Mouse (Mus musculus) embryonic facial prominence, embryonic 11.5 days (tissue): ENCODE results near the gene Xirp1. TPM values are rescaled to one million over a fixed set of nuclear protein-coding genes. Genes with fewer than 3 reads are reported as not detected.

ENCODE experiments used
- ATAC-seq: fragments of 200-750 bp; cut with Nextera tagmentation; replicated peaks from 2 replicates; pipeline ENCODE4 v1.8.0; 2017; ENCODE audit warnings: low read depth; ENCODE audit not compliant: insufficient number of reproducible peaks, low FRiP score, low TSS enrichment
- DNase-seq: peaks from one replicate; pipeline ENCODE4 v3.0.0-alpha.2; 2015; ENCODE audit warnings: low spot score
- H3K27ac ChIP-seq: fragments of 300-500 bp; sonication (generic); replicated peaks from 2 replicates; pipeline ENCODE4 v1.5.1; 2014; ENCODE audit warnings: mild to moderate bottlenecking, low read depth, low read length, control low read depth
- H3K27me3 ChIP-seq: fragments of 300-500 bp; sonication (generic); 2 replicates; pipeline ENCODE4 v1.6.1; 2014; ENCODE audit warnings: mild to moderate bottlenecking, low read length, moderate library complexity, mixed read lengths; ENCODE audit not compliant: control insufficient read depth, insufficient read depth
- H3K36me3 ChIP-seq: fragments of 300-500 bp; sonication (generic); replicated peaks from 2 replicates; pipeline ENCODE4 v1.6.1; 2014; ENCODE audit warnings: low read depth, mild to moderate bottlenecking, low read length, moderate library complexity, mixed read lengths; ENCODE audit not compliant: control insufficient read depth, insufficient read depth
- H3K4me1 ChIP-seq: fragments of 300-500 bp; sonication (generic); 2 replicates; pipeline ENCODE4 v1.6.1; 2014; ENCODE audit warnings: low read length, mixed read lengths; ENCODE audit not compliant: control insufficient read depth, insufficient read depth
- H3K4me2 ChIP-seq: fragments of 300-500 bp; sonication (generic); 2 replicates; pipeline ENCODE4 v1.6.1; 2014; ENCODE audit warnings: low read depth, mild to moderate bottlenecking, control low read depth, low read length, moderate library complexity
- H3K4me3 ChIP-seq: fragments of 300-500 bp; sonication (generic); 2 replicates; pipeline ENCODE4 v1.5.1; 2014; ENCODE audit warnings: low read depth, low read length, control low read depth
- H3K9ac ChIP-seq: fragments of 300-500 bp; sonication (generic); replicated peaks from 2 replicates; pipeline ENCODE4 v1.6.1; 2014; ENCODE audit warnings: mild to moderate bottlenecking, control low read depth, low read length
- H3K9me3 ChIP-seq: fragments of 300-500 bp; sonication (generic); replicated peaks from 2 replicates; pipeline ENCODE4 v1.6.1; 2016; ENCODE audit warnings: mild to moderate bottlenecking, low read length, inconsistent platforms, mixed read lengths; ENCODE audit not compliant: control insufficient read depth
- WGBS: fragments of 180-500 bp; shearing (Covaris S2); extraction: QIAGEN DNeasy Blood & Tissue Kit; methylation state at CpG from one replicate; pipeline ENCODE4 v1.1.7; 2014; 5-methylcytosine and 5-hydroxymethylcytosine counted together
- polyA plus RNA-seq: library from polyadenylated mRNA; unstranded; fragments of >200 nt; fragmentation: Nextera tagmentation; extraction: Ambion mirVana; gene quantifications from 2 replicates; pipeline ENCODE4 v1.2.1, GENCODE M21; 2014

Gene Xirp1
- polyA plus RNA-seq, 1 experiment from 2014 or later: 0.13 TPM

- H3K4me3 ChIP-seq: no peak overlapping the region
- no peak overlapping the region for H3K4me2 ChIP-seq
- 85% methylated on average over 1 of the region's 1 CpGs for WGBS
- no peak for DNase-seq
- H3K4me1 ChIP-seq: no peaks in the 10 kb centered on the region
- H3K27ac ChIP-seq: no peak overlapping the region
- H3K9me3 ChIP-seq: no peaks in the 10 kb centered on the region
- no peaks in the 10 kb centered on the region for H3K36me3 ChIP-seq
- no peak for ATAC-seq
- H3K9ac ChIP-seq: no peak overlapping the region
- H3K27me3 ChIP-seq: no peaks in the 10 kb centered on the region
Measured at GRCm38 (mm10) chr9:120007833-120008232, 15.6 kb downstream of the Xirp1 start.

DNA sequence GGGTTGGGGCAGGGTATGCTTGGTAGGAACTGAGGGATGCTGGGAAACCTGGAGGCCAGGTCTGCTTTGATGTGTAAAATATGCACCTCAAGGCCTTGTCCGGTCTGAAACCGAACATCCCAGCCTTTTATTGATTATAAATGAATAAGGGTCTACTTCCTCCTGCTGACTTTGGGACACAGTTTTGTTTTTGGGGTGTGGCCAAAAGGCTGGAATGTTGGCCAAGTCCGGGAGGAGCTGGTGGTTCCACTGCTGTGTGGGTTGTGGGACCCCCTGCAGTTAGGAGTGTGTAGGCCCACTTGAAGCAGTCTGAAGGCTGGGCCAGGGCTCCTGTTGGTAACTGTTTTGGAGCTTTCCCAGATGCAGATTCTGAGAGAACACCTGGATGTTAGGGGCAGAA lies 17.5 kb downstream of the Xirp1 start:
- H3K27ac ChIP-seq: no peak overlapping the region
- no peaks in the 10 kb centered on the region for H3K36me3 ChIP-seq
- H3K4me2 ChIP-seq: no peak overlapping the region
- H3K27me3 ChIP-seq: no peaks in the 10 kb centered on the region
- no peak overlapping the region for H3K4me3 ChIP-seq
- peaks cover 3% of the 10 kb centered on the region; the same call in 1 of the 2 replicates for H3K4me1 ChIP-seq
- ATAC-seq (no peak), DNase-seq (no peak)
- H3K9ac ChIP-seq: no peak overlapping the region
- 77% methylated on average over 3 of the region's 3 CpGs for WGBS
- no peaks in the 10 kb centered on the region for H3K9me3 ChIP-seq

DNA sequence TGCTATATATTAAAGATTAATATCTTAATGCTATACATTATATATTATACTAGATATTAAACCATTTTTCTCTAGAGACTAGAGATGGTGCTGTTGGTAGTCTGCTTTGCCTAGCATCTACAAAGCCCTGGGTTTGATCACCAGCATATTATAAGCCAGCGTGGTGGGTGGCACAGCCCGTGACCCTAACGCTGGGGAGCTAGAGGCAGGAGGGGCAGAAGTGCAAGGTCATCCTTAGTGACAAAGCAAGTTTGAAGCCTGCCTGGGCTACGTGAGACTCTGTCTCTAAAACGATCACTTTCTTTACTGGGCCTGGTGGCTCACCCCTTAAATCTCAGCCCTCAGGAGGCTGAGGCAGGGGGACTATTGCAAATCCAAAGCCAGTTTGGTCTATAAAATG lies 20.5 kb downstream of the Xirp1 start:
- DNase-seq (no peak), ATAC-seq (no peak)
- Histone ChIP-seq H3K27ac (no peak overlapping the region), H3K36me3 (no peaks in the 10 kb centered on the region), H3K4me2 (no peak overlapping the region), H3K4me3 (no peak overlapping the region), H3K9me3 (no peaks in the 10 kb centered on the region), H3K27me3 (no peaks in the 10 kb centered on the region), H3K4me1 (peaks cover 3% of the 10 kb centered on the region; the same call in 1 of the 2 replicates), H3K9ac (no peak overlapping the region)
- 80% methylated on average over 5 of the region's 5 CpGs for WGBS

GRCm38 (mm10) chr9:120001945-120002725 lies 21.3 kb downstream of the Xirp1 start:
- Histone ChIP-seq H3K4me3 (peak overlapping the region; percentile 30), H3K4me1 (peaks cover 3% of the 10 kb centered on the region; the same call in 1 of the 2 replicates), H3K9me3 (no peaks in the 10 kb centered on the region), H3K36me3 (no peaks in the 10 kb centered on the region), H3K27me3 (no peaks in the 10 kb centered on the region), H3K27ac (peak overlapping the region; percentile 35; the same call in 1 of the 2 replicates), H3K4me2 (peak overlapping the region; percentile 58), H3K9ac (peak overlapping the region; percentile 55)
- peak; percentile 94 for DNase-seq
- peak; percentile 83 for ATAC-seq
- WGBS: 9% methylated on average over 31 of the region's 31 CpGs

DNA sequence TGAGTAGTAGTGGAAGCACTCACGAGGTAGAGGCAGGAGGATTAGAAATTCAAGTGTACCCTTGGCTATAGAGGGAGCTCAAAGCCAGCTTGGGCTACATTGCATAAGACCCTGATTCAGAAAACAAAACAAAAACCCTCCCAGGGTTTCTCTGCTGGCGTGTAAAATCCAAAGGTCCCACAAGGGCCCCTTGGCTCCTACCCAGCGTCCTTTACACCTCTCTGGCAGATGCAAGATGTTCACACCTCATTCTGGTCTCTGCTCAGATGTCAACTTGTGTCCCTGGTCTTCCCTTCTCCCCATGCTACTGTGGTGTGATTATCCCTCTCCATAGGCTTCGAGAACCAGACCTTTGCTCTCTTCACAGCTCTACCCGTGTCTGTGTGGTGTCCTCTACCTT lies 22.6 kb downstream of the Xirp1 start:
- H3K4me2 ChIP-seq: no peak overlapping the region
- H3K27ac ChIP-seq: no peak overlapping the region
- H3K4me1 ChIP-seq: peaks cover 3% of the 10 kb centered on the region; the same call in 1 of the 2 replicates
- DNase-seq (no peak), ATAC-seq (no peak)
- H3K4me3 ChIP-seq: no peak overlapping the region
- H3K27me3 ChIP-seq: no peaks in the 10 kb centered on the region
- 75% methylated on average over 5 of the region's 5 CpGs for WGBS
- no peak overlapping the region for H3K9ac ChIP-seq
- H3K9me3 ChIP-seq: no peaks in the 10 kb centered on the region
- H3K36me3 ChIP-seq: no peaks in the 10 kb centered on the region

DNA sequence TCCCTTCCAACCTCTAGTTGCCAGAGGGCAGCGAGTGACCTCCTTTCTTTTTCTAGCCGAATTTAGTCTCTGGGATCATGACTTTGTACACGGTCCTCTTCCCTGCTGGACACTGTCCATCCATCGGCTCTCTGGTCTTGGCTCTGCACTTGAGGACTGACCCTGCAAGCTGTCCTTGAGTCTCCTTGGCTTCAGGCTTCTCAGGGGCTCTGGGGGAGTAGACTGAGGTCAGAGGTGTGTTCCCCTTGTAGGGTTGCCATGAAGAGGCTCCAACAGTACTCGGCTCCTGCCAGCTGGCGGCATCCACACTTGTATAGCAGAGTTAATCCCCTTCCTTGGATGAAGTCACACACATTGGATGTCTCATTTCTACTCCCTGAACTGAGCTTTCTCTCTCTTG lies 23.8 kb downstream of the Xirp1 start:
- DNase-seq: no peak
- 74% methylated on average over 6 of the region's 6 CpGs for WGBS
- no peak overlapping the region for H3K4me3 ChIP-seq

GRCm38 (mm10) chr9:119998776-119999175 lies 24.6 kb downstream of the Xirp1 start:
- Histone ChIP-seq H3K27me3 (no peaks in the 10 kb centered on the region), H3K9ac (no peak overlapping the region), H3K27ac (no peak overlapping the region), H3K4me3 (no peak overlapping the region), H3K9me3 (no peaks in the 10 kb centered on the region), H3K4me2 (no peak overlapping the region), H3K4me1 (peaks cover 3% of the 10 kb centered on the region; the same call in 1 of the 2 replicates), H3K36me3 (no peaks in the 10 kb centered on the region)
- 81% methylated on average over 1 of the region's 1 CpGs for WGBS
- DNase-seq (no peak), ATAC-seq (no peak)

More for the DNA sequence above, 23.8 kb downstream of the Xirp1 start:
- no peak for ATAC-seq
- Histone ChIP-seq H3K36me3 (no peaks in the 10 kb centered on the region), H3K9ac (no peak overlapping the region), H3K4me1 (peaks cover 3% of the 10 kb centered on the region; the same call in 1 of the 2 replicates), H3K27ac (no peak overlapping the region), H3K27me3 (no peaks in the 10 kb centered on the region), H3K4me2 (no peak overlapping the region), H3K9me3 (no peaks in the 10 kb centered on the region)

- WGBS: 84% methylated on average over 4 of the region's 4 CpGs
Measured at GRCm38 (mm10) chr9:119996080-119996479, 27.3 kb downstream of the Xirp1 start.

More at GRCm38 (mm10) chr9:119996080-119996479, 27.3 kb downstream of the Xirp1 start:
- no peaks in the 10 kb centered on the region for H3K9me3 ChIP-seq
- H3K27ac ChIP-seq: no peak overlapping the region
- no peak overlapping the region for H3K9ac ChIP-seq
- H3K27me3 ChIP-seq: no peaks in the 10 kb centered on the region
- ATAC-seq: no peak
- no peaks in the 10 kb centered on the region for H3K4me1 ChIP-seq
- no peaks in the 10 kb centered on the region for H3K36me3 ChIP-seq
- no peak for DNase-seq
- no peak overlapping the region for H3K4me3 ChIP-seq
- no peak overlapping the region for H3K4me2 ChIP-seq
